Mouse (Mus musculus) midbrain, embryonic 11.5 days (tissue): ENCODE measurements around the gene Gsdma. TPM values are rescaled to one million over a fixed set of nuclear protein-coding genes. Genes with fewer than 3 reads are reported as not detected.
"Not testable (repeated sequence)": the region's sequence is repeated elsewhere in the genome, so short reads cannot be mapped to it uniquely, and the experiment has no call there.

ENCODE experiments used
- ATAC-seq: fragments of 200-750 bp; cut with Nextera tagmentation; 2 replicates; pipeline ENCODE4 v1.8.0; 2017; ENCODE audit warnings: moderate TSS enrichment, moderate library complexity; ENCODE audit not compliant: low FRiP score
- DNase-seq: peaks from one replicate; pipeline ENCODE4 v3.0.0; 2015; ENCODE audit warnings: low spot score; ENCODE audit errors: missing footprints
- H3K27ac ChIP-seq: fragments of 300-500 bp; sonication (generic); 2 replicates; pipeline ENCODE4 v1.5.1; 2014; ENCODE audit warnings: low read depth, low read length
- H3K27me3 ChIP-seq: fragments of 300-500 bp; sonication (generic); 2 replicates; pipeline ENCODE4 v1.6.1; 2014; ENCODE audit warnings: mild to moderate bottlenecking, low read length, moderate library complexity, mixed read lengths; ENCODE audit not compliant: control insufficient read depth, insufficient read depth
- H3K36me3 ChIP-seq: fragments of 300-500 bp; sonication (generic); 2 replicates; pipeline ENCODE4 v1.6.1; 2014; ENCODE audit warnings: mild to moderate bottlenecking, low read length, moderate library complexity, mixed read lengths; ENCODE audit not compliant: control insufficient read depth, insufficient read depth
- H3K4me1 ChIP-seq: fragments of 300-500 bp; sonication (generic); 2 replicates; pipeline ENCODE4 v1.6.1; 2014; ENCODE audit warnings: low read length; ENCODE audit not compliant: control insufficient read depth, insufficient read depth
- H3K4me2 ChIP-seq: fragments of 300-500 bp; sonication (generic); 2 replicates; pipeline ENCODE4 v1.6.1; 2014; ENCODE audit warnings: mild to moderate bottlenecking, moderate library complexity
- H3K4me3 ChIP-seq: fragments of 300-500 bp; sonication (generic); 2 replicates; pipeline ENCODE4 v1.5.1; 2014; ENCODE audit warnings: low read depth, low read length
- H3K9ac ChIP-seq: fragments of 300-500 bp; sonication (generic); 2 replicates; pipeline ENCODE4 v1.6.1; 2014; ENCODE audit warnings: low read length
- H3K9me3 ChIP-seq: fragments of 300-500 bp; sonication (generic); 2 replicates; pipeline ENCODE4 v1.6.1; 2016; ENCODE audit warnings: low read length; ENCODE audit not compliant: control insufficient read depth
- WGBS: fragments of 180-500 bp; shearing (Covaris S2); extraction: QIAGEN DNeasy Blood & Tissue Kit; methylation state at CpG from one replicate; pipeline ENCODE4 v1.1.7; 2014; 5-methylcytosine and 5-hydroxymethylcytosine counted together
- polyA plus RNA-seq: library from polyadenylated mRNA; unstranded; fragments of >200 nt; fragmentation: Nextera tagmentation; extraction: Ambion mirVana; gene quantifications from 2 replicates; pipeline ENCODE4 v1.2.1, GENCODE M21; 2014

Gene Gsdma
- polyA plus RNA-seq, 1 experiment from 2014 or later, result not detected

GRCm38 (mm10) chr11:98673136-98673535 lies 9.0 kb downstream of the Gsdma start:
- not testable (repeated sequence) for H3K4me1 ChIP-seq, H3K9ac ChIP-seq, H3K27me3 ChIP-seq, H3K36me3 ChIP-seq, H3K4me3 ChIP-seq, H3K4me2 ChIP-seq, H3K9me3 ChIP-seq, H3K27ac ChIP-seq
- ATAC-seq, result peak; percentile 33; the same call in 1 of the 2 replicates
- WGBS, result 6% methylated on average over 6 of the region's 7 CpGs
- peak; percentile 90 for DNase-seq

GRCm38 (mm10) chr11:98675829-98676363 lies 11.7 kb downstream of the Gsdma start:
- H3K27me3 ChIP-seq, result no peaks in the 10 kb centered on the region
- no peak overlapping the region for H3K9ac ChIP-seq
- H3K4me1 ChIP-seq, result no peaks in the 10 kb centered on the region
- H3K36me3 ChIP-seq, result no peaks in the 10 kb centered on the region
- WGBS, result 47% methylated on average over 7 of the region's 7 CpGs
- no peak overlapping the region for H3K27ac ChIP-seq
- no peak overlapping the region for H3K4me2 ChIP-seq
- H3K4me3 ChIP-seq, result no peak overlapping the region
- DNase-seq (no peak), ATAC-seq (no peak)
- no peaks in the 10 kb centered on the region for H3K9me3 ChIP-seq

- Histone ChIP-seq H3K27ac (no peak overlapping the region), H3K36me3 (no peaks in the 10 kb centered on the region), H3K9ac (no peak overlapping the region), H3K9me3 (no peaks in the 10 kb centered on the region), H3K4me3 (no peak overlapping the region), H3K4me1 (peaks cover 8% of the 10 kb centered on the region), H3K4me2 (no peak overlapping the region), H3K27me3 (no peaks in the 10 kb centered on the region)
- 100% methylated on average over 1 of the region's 1 CpGs for WGBS
- ATAC-seq, result no peak
- no peak for DNase-seq
Measured at GRCm38 (mm10) chr11:98680023-98680422, 15.9 kb downstream of the Gsdma start.

GRCm38 (mm10) chr11:98680595-98680994 lies 16.4 kb downstream of the Gsdma start:
- 89% methylated on average over 4 of the region's 4 CpGs for WGBS
- not testable (repeated sequence) for H3K9ac ChIP-seq, ATAC-seq, H3K4me3 ChIP-seq, H3K27me3 ChIP-seq, H3K4me2 ChIP-seq, H3K27ac ChIP-seq, DNase-seq, H3K36me3 ChIP-seq, H3K9me3 ChIP-seq, H3K4me1 ChIP-seq

- no peaks in the 10 kb centered on the region for H3K9me3 ChIP-seq
- H3K4me2 ChIP-seq, result no peak overlapping the region
- no peaks in the 10 kb centered on the region for H3K27me3 ChIP-seq
- H3K4me3 ChIP-seq, result no peak overlapping the region
- no peak overlapping the region for H3K9ac ChIP-seq
- WGBS, result 79% methylated on average over 4 of the region's 4 CpGs
- no peak overlapping the region for H3K27ac ChIP-seq
- no peak for DNase-seq
- peaks cover 8% of the 10 kb centered on the region for H3K4me1 ChIP-seq
- 0 out of 2 replicates have a peak, but pooled peaks cover 2% of the 10 kb centered on the region for H3K36me3 ChIP-seq
- no peak for ATAC-seq
Measured at GRCm38 (mm10) chr11:98681186-98681585, 17.0 kb downstream of the Gsdma start.

- H3K4me1 ChIP-seq, result peaks cover 8% of the 10 kb centered on the region
- H3K9me3 ChIP-seq, result no peaks in the 10 kb centered on the region
- peak within 1 kb of the TSS; percentile 99 for H3K9ac ChIP-seq
- ATAC-seq (peak; percentile 96), DNase-seq (peak; percentile 100)
- H3K36me3 ChIP-seq, result peaks cover 6% of the 10 kb centered on the region
- WGBS, result 5% methylated on average over 45 of the region's 45 CpGs
- peak within 1 kb of the TSS; percentile 72 for H3K4me2 ChIP-seq
- H3K27ac ChIP-seq, result peak within 1 kb of the TSS; percentile 59; the same call in 1 of the 2 replicates
- H3K27me3 ChIP-seq, result no peaks in the 10 kb centered on the region
- peak within 1 kb of the TSS; percentile 99 for H3K4me3 ChIP-seq
Measured at GRCm38 (mm10) chr11:98681786-98682745, 17.9 kb downstream of the Gsdma start, which contains the start of gene Psmd3. Gene Psmd3, plus strand, starts transcription at chr11:98682554.

- no peak; the same call in 1 of the 2 replicates for ATAC-seq
- peak; percentile 92 for DNase-seq
- Histone ChIP-seq H3K36me3 (peaks cover 13% of the 10 kb centered on the region), H3K9ac (peak overlapping the region; percentile 99), H3K4me2 (peak overlapping the region; percentile 72), H3K27me3 (no peaks in the 10 kb centered on the region), H3K4me3 (peak overlapping the region; percentile 99), H3K4me1 (peaks cover 8% of the 10 kb centered on the region), H3K27ac (peak overlapping the region; percentile 59; the same call in 1 of the 2 replicates), H3K9me3 (no peaks in the 10 kb centered on the region)
- 2% methylated on average over 23 of the region's 23 CpGs for WGBS
Measured at GRCm38 (mm10) chr11:98682811-98683210, 18.7 kb downstream of the Gsdma start.

- H3K4me2 ChIP-seq, result no peak overlapping the region
- WGBS, result 92% methylated on average over 9 of the region's 9 CpGs
- peaks cover 8% of the 10 kb centered on the region for H3K4me1 ChIP-seq
- ATAC-seq (no peak), DNase-seq (no peak)
- H3K27ac ChIP-seq, result no peak overlapping the region
- H3K4me3 ChIP-seq, result no peak overlapping the region
- H3K36me3 ChIP-seq, result peaks cover 27% of the 10 kb centered on the region
- H3K27me3 ChIP-seq, result no peaks in the 10 kb centered on the region
- H3K9ac ChIP-seq, result no peak overlapping the region
- no peaks in the 10 kb centered on the region for H3K9me3 ChIP-seq
Measured at GRCm38 (mm10) chr11:98685642-98686041, 21.5 kb downstream of the Gsdma start.

GRCm38 (mm10) chr11:98686976-98687375 lies 22.8 kb downstream of the Gsdma start:
- H3K9ac ChIP-seq, result no peak overlapping the region
- H3K4me2 ChIP-seq, result no peak overlapping the region
- WGBS, result 91% methylated on average over 4 of the region's 4 CpGs
- peaks cover 38% of the 10 kb centered on the region for H3K36me3 ChIP-seq
- H3K4me1 ChIP-seq, result peaks cover 8% of the 10 kb centered on the region
- H3K4me3 ChIP-seq, result no peak overlapping the region
- no peaks in the 10 kb centered on the region for H3K27me3 ChIP-seq
- DNase-seq, result peak; percentile 73
- ATAC-seq, result no peak
- H3K27ac ChIP-seq, result no peak overlapping the region
- no peaks in the 10 kb centered on the region for H3K9me3 ChIP-seq
